Mouse (Mus musculus) gastrocnemius, adult 18-20 months (tissue): ENCODE data around the gene Metap2. TPM values are rescaled to one million over a fixed set of nuclear protein-coding genes. Genes with fewer than 3 reads are reported as not detected.

ENCODE experiments used
- DNase-seq: peaks from one replicate; pipeline ENCODE4 v3.0.0; 2021; ENCODE audit warnings: low spot score
- long read RNA-seq, 2 experiments: library from polyadenylated mRNA; stranded (forward); transcript quantifications; one replicate each; pipeline ENCODE4 v2.0.0; 2021
- total RNA-seq, 2 experiments: library from RNA; stranded (reverse); gene quantifications; 2 replicates each; pipeline ENCODE4 v1.2.3; 2021

Metap2 gene
- total RNA-seq = 100 to 1,000 TPM; 162 to 177 TPM
- long read RNA-seq, experiment 1, full-length matches to known transcripts = 328 of 374 reads
- long read RNA-seq, experiment 1, partial matches to known transcripts = 7 of 374 reads
- long read RNA-seq, experiment 1, other reads (novel, unspliced or antisense) = 39 of 374 reads
- long read RNA-seq, experiment 2, full-length matches to known transcripts = 246 of 281 reads
- long read RNA-seq, experiment 2, partial matches to known transcripts = 8 of 281 reads
- long read RNA-seq, experiment 2, other reads (novel, unspliced or antisense) = 27 of 281 reads

- DNase-seq = no peak
These were observed at the start of gene Metap2 for GRCm38 (mm10) chr10:93897043-93897646. Gene Metap2, minus strand, starts transcription at chr10:93897093.

- no peak for DNase-seq
These were observed 49.1 kb upstream of the Metap2 start for GRCm38 (mm10) chr10:93945843-93946499.

- DNase-seq = peak; percentile 52
These were observed 48.5 kb upstream of the Metap2 start for GRCm38 (mm10) chr10:93945364-93945763.

- peak; percentile 42 for DNase-seq
These were observed 47.3 kb upstream of the Metap2 start for GRCm38 (mm10) chr10:93944241-93944640.

- DNase-seq = no peak
These were observed 43.4 kb upstream of the Metap2 start for GRCm38 (mm10) chr10:93940279-93940678.

GRCm38 (mm10) chr10:93939676-93940075 lies 42.8 kb upstream of the Metap2 start:
- no peak for DNase-seq

- DNase-seq = no peak
These were observed 42.0 kb upstream of the Metap2 start for GRCm38 (mm10) chr10:93938844-93939271.

GRCm38 (mm10) chr10:93933980-93934379 lies 37.1 kb upstream of the Metap2 start:
- DNase-seq = peak; percentile 51

GRCm38 (mm10) chr10:93932861-93933260 lies 36.0 kb upstream of the Metap2 start:
- DNase-seq = peak; percentile 52

GRCm38 (mm10) chr10:93932020-93932419 lies 35.1 kb upstream of the Metap2 start:
- DNase-seq = no peak

- peak; percentile 8 for DNase-seq
These were observed 34.5 kb upstream of the Metap2 start for GRCm38 (mm10) chr10:93931431-93931830.

- DNase-seq = no peak
These were observed 33.4 kb upstream of the Metap2 start for GRCm38 (mm10) chr10:93930236-93930824.

GRCm38 (mm10) chr10:93924666-93925065 lies 27.8 kb upstream of the Metap2 start:
- DNase-seq = no peak

GRCm38 (mm10) chr10:93921160-93921559 lies 24.3 kb upstream of the Metap2 start:
- DNase-seq = no peak

- peak; percentile 57 for DNase-seq
These were observed 22.3 kb upstream of the Metap2 start for GRCm38 (mm10) chr10:93919227-93919626.

- DNase-seq = peak; percentile 76
These were observed 21.8 kb upstream of the Metap2 start for GRCm38 (mm10) chr10:93918701-93919100.

GRCm38 (mm10) chr10:93918087-93918486 lies 21.2 kb upstream of the Metap2 start:
- DNase-seq = no peak

- no peak for DNase-seq
These were observed 19.9 kb upstream of the Metap2 start for GRCm38 (mm10) chr10:93916778-93917177.

- no peak for DNase-seq
These were observed 18.8 kb upstream of the Metap2 start for GRCm38 (mm10) chr10:93915531-93916275.

GRCm38 (mm10) chr10:93913525-93913924 lies 16.6 kb upstream of the Metap2 start:
- DNase-seq = no peak

GRCm38 (mm10) chr10:93912917-93913316 lies 16.0 kb upstream of the Metap2 start:
- no peak for DNase-seq
